Mouse (Mus musculus) embryonic facial prominence, embryonic 12.5 days (tissue): ENCODE results near the gene Trim46. TPM values are rescaled to one million over a fixed set of nuclear protein-coding genes. Genes with fewer than 3 reads are reported as not detected.

ENCODE experiments used
- ATAC-seq: fragments of 200-750 bp; cut with Nextera tagmentation; 2 replicates; pipeline ENCODE4 v1.8.0; 2017; ENCODE audit not compliant: insufficient number of reproducible peaks, insufficient read depth, low FRiP score, low TSS enrichment
- H3K27ac ChIP-seq: fragments of 300-500 bp; sonication (generic); 2 replicates; pipeline ENCODE4 v1.5.1; 2016; ENCODE audit warnings: mild to moderate bottlenecking
- H3K27me3 ChIP-seq: fragments of 300-500 bp; sonication (generic); 2 replicates; pipeline ENCODE4 v1.6.1; 2016; ENCODE audit warnings: mild to moderate bottlenecking, moderate library complexity
- H3K36me3 ChIP-seq: fragments of 300-500 bp; sonication (generic); 2 replicates; pipeline ENCODE4 v1.6.1; 2016; ENCODE audit warnings: mild to moderate bottlenecking
- H3K4me1 ChIP-seq: fragments of 300-500 bp; sonication (generic); 2 replicates; pipeline ENCODE4 v1.6.1; 2016
- H3K4me2 ChIP-seq: fragments of 300-500 bp; sonication (generic); replicated peaks from 2 replicates; pipeline ENCODE4 v1.6.1; 2016; ENCODE audit warnings: mild to moderate bottlenecking, moderate library complexity
- H3K4me3 ChIP-seq: fragments of 300-500 bp; sonication (generic); 2 replicates; pipeline ENCODE4 v1.5.1; 2016; ENCODE audit warnings: mild to moderate bottlenecking
- H3K9ac ChIP-seq: fragments of 300-500 bp; sonication (generic); 2 replicates; pipeline ENCODE4 v1.6.1; 2016; ENCODE audit warnings: mild to moderate bottlenecking, moderate library complexity
- H3K9me3 ChIP-seq: fragments of 300-500 bp; sonication (generic); 2 replicates; pipeline ENCODE4 v1.6.1; 2016; ENCODE audit warnings: mild to moderate bottlenecking, moderate library complexity
- WGBS: fragments of 180-500 bp; shearing (Covaris S2); methylation state at CpG from one replicate; pipeline ENCODE4 v1.1.7; 2016; 5-methylcytosine and 5-hydroxymethylcytosine counted together
- polyA plus RNA-seq: library from polyadenylated mRNA; unstranded; fragments of >200 nt; fragmentation: Nextera tagmentation; extraction: Ambion mirVana; gene quantifications from 2 replicates; pipeline ENCODE4 v1.2.1, GENCODE M21; 2016

Gene Trim46
- polyA plus RNA-seq, 1 experiment from 2014 or later = 6.2 TPM

DNA sequence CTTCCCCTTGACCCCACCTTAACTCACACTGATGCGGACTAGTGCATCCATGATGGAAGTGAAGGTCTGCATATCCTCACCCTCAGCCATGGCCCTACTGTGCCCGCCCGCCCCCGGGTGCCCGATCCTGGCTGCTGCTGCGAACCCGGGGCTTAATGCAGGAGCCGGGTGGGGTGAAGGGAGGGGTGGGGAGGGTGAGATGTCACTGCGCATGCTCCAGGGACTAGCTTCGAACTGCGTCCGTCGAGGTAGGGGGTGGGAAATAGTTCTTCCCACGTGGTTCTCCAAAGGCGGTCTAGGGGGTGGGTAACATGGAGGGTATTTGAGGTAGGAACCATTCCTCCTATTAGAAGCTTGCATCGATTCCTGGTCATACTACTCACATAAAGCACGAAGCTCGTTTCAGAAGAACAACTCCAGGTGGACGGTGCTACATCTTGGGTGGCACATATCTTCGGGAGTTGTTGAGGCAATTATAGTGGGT lies 379 bp downstream of the Trim46 start, which contains the start of gene Krtcap2:
Gene Krtcap2 (plus strand): TSS at position 279 of the 484 bp plus-strand sequence.
- WGBS = 4% methylated on average over 18 of the region's 20 CpGs
- Histone ChIP-seq H3K4me2 (peak within 1 kb of the TSS; percentile 76), H3K27ac (peak within 1 kb of the TSS; percentile 72), H3K36me3 (peaks cover 20% of the 10 kb centered on the region; the same call in 1 of the 2 replicates), H3K9ac (peak within 1 kb of the TSS; percentile 64), H3K27me3 (no peaks in the 10 kb centered on the region; the same call in 1 of the 2 replicates), H3K4me1 (peaks cover 38% of the 10 kb centered on the region), H3K4me3 (peak within 1 kb of the TSS; percentile 73), H3K9me3 (no peaks in the 10 kb centered on the region)
- ATAC-seq = peak; percentile 8; the same call in 1 of the 2 replicates

DNA sequence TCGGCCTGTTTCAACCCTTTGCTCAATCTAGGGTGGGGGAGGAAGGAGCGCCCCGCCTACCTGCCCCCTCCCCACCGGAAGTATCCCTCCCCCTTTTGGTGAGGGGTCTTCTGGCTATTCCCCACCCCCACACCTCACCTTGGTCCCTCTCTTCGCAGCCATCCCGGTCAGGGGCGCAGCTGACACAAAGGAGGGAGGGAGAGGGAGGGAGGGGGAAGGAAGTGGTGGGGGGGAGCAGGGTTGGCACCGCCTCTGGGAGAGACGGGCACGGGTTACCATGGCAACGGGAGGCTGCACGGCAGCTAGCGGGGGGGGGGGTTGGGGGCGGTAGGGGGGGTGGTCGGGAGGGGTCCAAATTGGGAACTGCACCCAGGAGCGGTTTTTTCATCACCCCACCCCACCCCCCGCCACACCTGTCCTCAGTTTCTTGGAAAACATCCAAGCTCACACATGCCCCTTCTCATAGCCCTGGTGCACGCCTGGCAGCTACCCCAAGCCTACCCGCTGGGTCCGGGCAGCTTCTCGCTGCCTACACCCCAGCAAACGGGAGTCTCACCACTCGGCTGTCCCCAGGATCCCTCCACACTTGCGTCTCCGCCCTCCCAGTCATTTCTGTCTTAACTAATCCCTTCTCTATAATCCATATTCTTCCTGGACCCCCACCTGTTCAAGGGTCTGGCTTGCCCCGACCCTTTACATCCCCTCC lies 974 bp downstream of the Trim46 start:
- H3K27ac ChIP-seq = peak overlapping the region; percentile 72
- H3K27me3 ChIP-seq = no peaks in the 10 kb centered on the region; the same call in 1 of the 2 replicates
- ATAC-seq = peak; percentile 16
- peak overlapping the region; percentile 76 for H3K4me2 ChIP-seq
- peaks cover 20% of the 10 kb centered on the region; the same call in 1 of the 2 replicates for H3K36me3 ChIP-seq
- H3K4me1 ChIP-seq = peaks cover 35% of the 10 kb centered on the region
- peak overlapping the region; percentile 73 for H3K4me3 ChIP-seq
- 1% methylated on average over 16 of the region's 26 CpGs for WGBS
- peak overlapping the region; percentile 48 for H3K9ac ChIP-seq
- H3K9me3 ChIP-seq = no peaks in the 10 kb centered on the region

- Histone ChIP-seq H3K27ac (peak overlapping the region; percentile 72; the same call in 1 of the 2 replicates), H3K4me3 (peak overlapping the region; percentile 73), H3K9me3 (no peaks in the 10 kb centered on the region), H3K27me3 (no peaks in the 10 kb centered on the region; the same call in 1 of the 2 replicates), H3K36me3 (peaks cover 13% of the 10 kb centered on the region; the same call in 1 of the 2 replicates), H3K4me1 (peaks cover 35% of the 10 kb centered on the region), H3K9ac (peak overlapping the region; percentile 48), H3K4me2 (peak overlapping the region; percentile 76)
- no peak for ATAC-seq
- 11% methylated on average over 25 of the region's 25 CpGs for WGBS
Observed at GRCm38 (mm10) chr3:89244158-89244981, 1.7 kb downstream of the Trim46 start.

- Histone ChIP-seq H3K9ac (0 out of 2 replicates have a peak overlapping the region, but pooled peaks have one; percentile 4), H3K4me1 (peaks cover 35% of the 10 kb centered on the region), H3K36me3 (peaks cover 14% of the 10 kb centered on the region), H3K4me3 (peak overlapping the region; percentile 73), H3K4me2 (peak overlapping the region; percentile 76), H3K27me3 (no peaks in the 10 kb centered on the region; the same call in 1 of the 2 replicates), H3K9me3 (no peaks in the 10 kb centered on the region), H3K27ac (peak overlapping the region; percentile 52; the same call in 1 of the 2 replicates)
- no peak; the same call in 1 of the 2 replicates for ATAC-seq
- WGBS = 7% methylated on average over 14 of the region's 14 CpGs
Observed at GRCm38 (mm10) chr3:89243609-89244008, 2.5 kb downstream of the Trim46 start.

- Histone ChIP-seq H3K4me1 (peaks cover 33% of the 10 kb centered on the region), H3K27ac (no peak overlapping the region), H3K9me3 (no peaks in the 10 kb centered on the region), H3K36me3 (peaks cover 22% of the 10 kb centered on the region), H3K4me2 (no peak overlapping the region), H3K27me3 (no peaks in the 10 kb centered on the region; the same call in 1 of the 2 replicates), H3K4me3 (no peak overlapping the region), H3K9ac (no peak overlapping the region)
- ATAC-seq = no peak
- WGBS = 72% methylated on average over 9 of the region's 9 CpGs
Observed at GRCm38 (mm10) chr3:89242331-89242895, 3.7 kb downstream of the Trim46 start.

DNA sequence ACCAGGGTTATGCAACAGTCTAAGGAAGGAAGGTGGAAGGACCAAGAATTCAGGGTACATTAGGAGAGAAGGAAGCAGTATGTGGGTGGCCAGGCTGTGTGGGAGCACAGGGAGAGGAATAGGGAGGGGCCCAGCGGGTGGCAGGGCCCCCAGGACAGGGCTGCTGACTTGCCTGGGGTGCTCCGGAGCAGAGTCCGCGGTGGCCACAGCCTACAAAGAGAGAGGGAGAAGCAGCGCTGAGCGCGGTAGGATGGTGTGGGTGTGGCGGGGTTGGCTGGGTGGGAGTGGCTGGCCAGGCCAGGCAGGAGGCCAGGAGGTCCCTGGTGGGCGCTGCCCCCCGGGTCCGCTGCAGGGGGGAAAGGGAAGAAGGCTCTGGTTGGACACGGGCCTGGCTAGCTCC lies 7.6 kb downstream of the Trim46 start:
- H3K36me3 ChIP-seq = peaks cover 23% of the 10 kb centered on the region
- no peak overlapping the region; the same call in 1 of the 2 replicates for H3K9ac ChIP-seq
- no peak overlapping the region for H3K27ac ChIP-seq
- H3K4me3 ChIP-seq = no peak overlapping the region
- no peak for ATAC-seq
- H3K27me3 ChIP-seq = no peaks in the 10 kb centered on the region
- H3K9me3 ChIP-seq = no peaks in the 10 kb centered on the region
- H3K4me2 ChIP-seq = no peak overlapping the region
- WGBS = 69% methylated on average over 9 of the region's 12 CpGs
- peaks cover 2% of the 10 kb centered on the region for H3K4me1 ChIP-seq

DNA sequence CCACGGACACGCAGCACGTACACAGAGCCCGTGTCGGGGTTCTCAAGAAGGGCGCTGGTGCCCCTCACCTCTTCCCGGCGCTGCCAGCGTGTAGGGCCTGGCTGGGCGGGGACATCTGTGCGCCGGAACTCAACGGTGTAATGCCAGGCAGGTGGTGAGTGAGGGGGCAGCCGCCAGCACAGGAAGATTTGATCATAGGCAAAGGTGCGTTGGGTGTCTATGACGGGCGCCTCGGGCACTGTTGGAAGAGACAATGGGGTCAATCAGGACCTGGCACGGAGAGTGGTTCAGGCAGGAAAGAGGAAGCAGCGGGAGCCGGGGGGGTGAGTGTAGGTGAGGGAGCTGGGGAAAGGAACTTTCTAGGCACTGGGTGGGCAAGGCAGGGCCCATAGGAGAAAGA lies 8.4 kb downstream of the Trim46 start:
- H3K4me1 ChIP-seq = no peaks in the 10 kb centered on the region
- no peak for ATAC-seq
- H3K4me3 ChIP-seq = no peak overlapping the region
- H3K27ac ChIP-seq = no peak overlapping the region
- H3K9me3 ChIP-seq = no peaks in the 10 kb centered on the region
- WGBS = 94% methylated on average over 21 of the region's 21 CpGs
- H3K36me3 ChIP-seq = peaks cover 23% of the 10 kb centered on the region
- no peak overlapping the region for H3K9ac ChIP-seq
- H3K4me2 ChIP-seq = no peak overlapping the region
- H3K27me3 ChIP-seq = no peaks in the 10 kb centered on the region

GRCm38 (mm10) chr3:89236516-89236915 lies 9.6 kb downstream of the Trim46 start:
- H3K36me3 ChIP-seq = peaks cover 16% of the 10 kb centered on the region
- no peak overlapping the region for H3K9ac ChIP-seq
- H3K4me3 ChIP-seq = no peak overlapping the region
- no peak for ATAC-seq
- H3K4me2 ChIP-seq = no peak overlapping the region
- 87% methylated on average over 10 of the region's 10 CpGs for WGBS
- H3K27ac ChIP-seq = no peak overlapping the region
- H3K4me1 ChIP-seq = no peaks in the 10 kb centered on the region
- H3K9me3 ChIP-seq = no peaks in the 10 kb centered on the region
- peaks cover 2% of the 10 kb centered on the region; the same call in 1 of the 2 replicates for H3K27me3 ChIP-seq

DNA sequence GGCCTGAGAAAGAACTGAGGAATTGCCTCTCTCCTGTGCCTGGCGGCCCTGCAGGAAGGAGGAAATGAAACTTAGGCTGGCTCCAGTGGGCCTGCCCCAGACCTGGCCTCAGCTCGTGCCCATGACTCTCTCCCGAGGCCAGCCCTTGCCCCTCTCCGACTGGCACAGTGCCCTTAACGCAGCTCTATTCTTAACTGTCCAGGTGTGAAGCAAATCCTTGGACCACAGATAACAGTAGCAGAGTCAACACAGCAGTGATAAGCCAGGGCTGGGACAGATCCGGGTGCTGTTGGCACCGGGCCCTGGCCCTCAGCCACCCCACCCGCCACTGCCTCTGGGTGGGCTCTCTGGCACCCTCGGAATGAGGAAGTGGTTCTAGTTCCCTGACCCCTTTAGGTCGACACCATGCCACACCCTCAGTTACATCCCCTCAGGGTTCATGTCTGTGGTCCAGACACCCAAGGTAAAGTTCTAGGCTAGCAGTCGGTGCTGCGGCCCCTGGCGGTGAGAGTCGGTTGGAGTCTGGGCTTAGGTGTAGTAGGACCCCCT lies 12.5 kb downstream of the Trim46 start:
- Histone ChIP-seq H3K9ac (no peak overlapping the region), H3K27ac (no peak overlapping the region), H3K9me3 (no peaks in the 10 kb centered on the region), H3K36me3 (peaks cover 10% of the 10 kb centered on the region), H3K4me3 (no peak overlapping the region), H3K4me1 (peaks cover 3% of the 10 kb centered on the region; the same call in 1 of the 2 replicates), H3K4me2 (no peak overlapping the region), H3K27me3 (peaks cover 19% of the 10 kb centered on the region; the same call in 1 of the 2 replicates)
- 81% methylated on average over 14 of the region's 14 CpGs for whole genome bisulfite sequencing
- ATAC-seq = no peak

DNA sequence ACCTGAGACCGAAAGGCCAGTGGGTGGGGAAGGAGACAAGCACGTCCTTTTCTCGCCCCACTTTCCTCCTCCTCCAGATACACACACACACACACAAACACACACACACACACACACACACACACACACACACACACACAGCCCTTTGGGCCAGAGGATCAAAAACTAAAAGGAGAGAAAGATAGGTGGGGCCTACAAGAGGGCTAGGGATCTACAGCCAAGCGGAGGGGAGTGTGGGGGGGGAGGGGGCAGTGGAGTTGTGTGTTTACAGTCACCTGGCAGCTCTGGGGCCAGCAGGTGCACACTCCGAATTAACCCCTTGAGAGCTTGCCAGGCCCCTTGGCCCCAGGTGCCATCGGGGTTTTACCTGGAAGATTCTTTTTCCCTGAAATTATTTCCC lies 13.5 kb downstream of the Trim46 start:
- no peak for ATAC-seq
- WGBS = 67% methylated on average over 6 of the region's 6 CpGs
- Histone ChIP-seq H3K9ac (0 out of 2 replicates have a peak overlapping the region, but pooled peaks have one; percentile 7), H3K9me3 (no peaks in the 10 kb centered on the region), H3K36me3 (0 out of 2 replicates have a peak, but pooled peaks cover 2% of the 10 kb centered on the region), H3K27ac (no peak overlapping the region), H3K4me2 (no peak overlapping the region), H3K4me3 (no peak overlapping the region), H3K27me3 (peaks cover 19% of the 10 kb centered on the region; the same call in 1 of the 2 replicates), H3K4me1 (peaks cover 9% of the 10 kb centered on the region)
